Mouse (Mus musculus): ENCODE results near the gene Btbd2.
"Not testable (repeated sequence)": the region's sequence is repeated elsewhere in the genome, so short reads cannot be mapped to it uniquely, and the experiment has no call there.

Gene Btbd2

DNA sequence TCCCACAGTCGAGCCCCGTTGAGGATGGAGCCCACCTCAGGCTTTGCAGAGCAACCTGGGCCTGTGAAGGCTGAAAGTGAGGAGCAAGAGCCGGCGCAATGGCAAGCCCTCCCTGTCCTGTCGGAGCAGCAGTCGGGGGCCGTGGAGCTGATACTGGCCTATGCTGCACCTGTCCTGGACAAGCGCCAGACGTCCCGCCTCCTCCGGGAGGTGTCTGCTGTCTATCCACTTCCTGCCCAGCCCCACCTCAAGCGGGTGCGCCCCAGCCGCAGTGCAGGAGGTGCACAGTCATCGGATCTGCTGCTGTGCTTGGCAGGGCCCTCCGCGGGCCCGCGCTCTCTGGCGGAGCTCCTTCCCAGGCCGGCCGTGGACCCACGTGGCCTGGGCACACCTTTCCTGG lies 50.6 kb downstream of the Btbd2 start:
- DNase-seq (ENCODE audit: low read depth) = no peak

DNA sequence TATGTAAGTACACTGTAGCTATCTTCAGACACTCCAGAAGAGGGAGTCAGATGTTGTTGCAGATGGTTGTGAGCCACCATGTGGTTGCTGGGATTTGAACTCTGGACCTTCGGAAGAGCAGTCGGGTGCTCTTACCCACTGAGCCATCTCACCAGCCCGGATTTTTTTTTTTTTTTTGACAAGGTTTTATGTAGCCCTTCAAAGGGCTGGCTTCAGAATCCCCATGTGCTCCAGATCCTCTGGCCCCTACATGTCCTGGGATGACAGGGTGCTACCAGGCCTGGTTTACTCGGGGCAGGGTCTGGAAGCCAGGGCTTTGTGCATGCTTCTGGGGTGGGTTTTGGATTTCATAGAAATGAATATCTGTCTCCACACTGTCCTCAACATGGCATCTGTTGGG lies 51.1 kb downstream of the Btbd2 start, which contains the start of gene Gm49322:
Gene Gm49322, plus strand, starts transcription at position 301 of the 400 bp plus-strand sequence.
- not testable (repeated sequence) for DNase-seq (ENCODE audit: low read depth)

DNA sequence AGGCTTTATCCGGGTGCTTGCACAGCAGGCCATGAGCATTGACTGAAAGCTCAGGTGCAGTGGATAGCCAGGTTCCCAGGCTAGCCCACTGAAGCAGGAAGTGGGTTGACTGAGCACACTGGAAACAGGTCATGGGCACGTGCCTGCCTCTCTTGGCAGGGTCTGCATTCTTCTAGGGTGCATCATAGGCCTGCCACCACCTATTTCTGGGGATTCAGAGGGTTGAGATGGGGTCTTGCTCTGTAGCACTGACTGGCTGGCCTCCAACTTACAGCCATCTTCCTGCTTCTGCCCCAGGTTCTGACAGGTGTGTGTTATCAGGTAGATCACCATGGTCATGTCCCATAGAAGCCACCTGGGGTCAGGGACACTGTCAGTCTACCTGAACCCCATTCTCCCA lies 51.9 kb downstream of the Btbd2 start:
- no peak for DNase-seq (ENCODE audit: low read depth)

DNA sequence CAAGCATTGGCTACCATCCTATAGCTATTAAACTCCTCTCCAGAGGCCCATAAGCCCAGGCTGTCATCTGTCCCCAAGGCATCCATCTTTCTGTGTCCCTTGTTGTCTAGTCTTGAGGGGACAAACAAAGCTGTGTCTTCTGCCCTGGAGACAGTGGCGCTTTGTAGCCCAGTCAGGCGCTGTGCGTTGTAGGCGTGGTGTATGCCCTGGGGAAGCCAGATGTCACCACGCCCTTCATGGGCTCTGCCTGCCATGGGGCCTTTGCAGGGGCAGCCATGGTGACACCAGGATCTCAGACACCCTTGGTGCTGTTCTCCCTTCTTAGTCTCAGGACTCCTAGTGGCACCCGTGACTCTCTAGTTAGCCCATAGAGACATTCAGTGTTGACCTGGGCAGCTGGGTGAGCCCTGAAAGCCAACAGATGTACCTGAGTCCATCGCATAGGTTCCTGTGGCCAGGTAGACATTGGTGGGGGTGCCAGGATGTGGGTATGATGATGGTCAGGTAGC lies 52.8 kb downstream of the Btbd2 start:
- DNase-seq (ENCODE audit: low read depth) = peak; percentile 80

DNA sequence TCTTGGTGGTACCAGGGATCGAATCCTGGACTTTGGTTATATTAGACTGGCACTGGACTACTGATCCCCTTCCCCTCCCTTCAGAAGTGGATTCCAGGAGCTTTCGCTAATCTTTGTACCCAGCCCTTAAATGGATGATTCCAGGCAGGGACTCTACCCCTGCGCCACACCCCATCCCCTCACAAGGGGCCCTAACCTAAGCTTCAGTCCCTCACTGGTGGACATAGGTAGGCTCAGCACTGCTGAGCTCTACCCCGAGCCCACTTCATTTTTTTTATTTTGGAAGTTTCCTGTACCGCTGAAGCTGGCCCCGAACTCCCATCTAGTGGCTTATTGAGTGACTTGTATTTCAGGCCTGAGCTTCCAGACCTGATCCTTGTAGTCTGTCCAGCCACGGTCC lies 53.5 kb downstream of the Btbd2 start:
- DNase-seq (ENCODE audit: low read depth) = no peak

DNA sequence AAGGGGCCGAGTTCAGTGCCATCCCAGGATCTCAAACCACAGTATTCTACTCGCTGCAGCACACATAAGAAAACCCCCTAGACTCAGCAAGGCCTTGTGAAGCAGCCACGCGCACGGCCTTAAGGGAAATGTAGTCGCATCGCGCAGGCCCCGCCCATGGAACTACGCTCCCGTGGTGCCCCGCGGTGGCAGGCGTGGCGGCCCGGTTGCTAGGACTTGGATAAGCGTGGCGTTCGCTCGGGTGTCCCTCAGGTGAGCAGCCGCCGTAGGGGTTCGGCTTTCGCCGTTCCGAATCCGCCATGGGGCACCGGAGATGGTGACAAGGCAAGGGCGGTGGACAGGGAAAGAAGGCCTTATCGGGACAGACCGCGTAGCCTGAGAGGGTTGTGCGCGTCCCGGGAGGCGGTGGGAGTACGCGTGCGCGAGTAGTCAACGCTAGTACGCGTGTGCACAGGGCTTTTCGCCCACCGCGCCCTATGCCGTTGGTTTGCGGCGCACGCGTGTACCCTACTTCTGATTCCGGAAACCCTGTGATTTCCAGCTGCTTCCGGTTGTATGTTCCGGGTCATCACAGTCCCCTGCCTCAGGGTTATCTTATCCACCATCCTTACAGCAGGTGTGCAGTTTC lies 54.1 kb downstream of the Btbd2 start, which contains the start of the genes Scamp4 and Adat3:
Gene Scamp4, plus strand, starts transcription at position 175 of the 628 bp plus-strand sequence.
Gene Adat3, plus strand, starts transcription at position 183 of the 628 bp plus-strand sequence.
- DNase-seq (ENCODE audit: low read depth) = peak; percentile 93

DNA sequence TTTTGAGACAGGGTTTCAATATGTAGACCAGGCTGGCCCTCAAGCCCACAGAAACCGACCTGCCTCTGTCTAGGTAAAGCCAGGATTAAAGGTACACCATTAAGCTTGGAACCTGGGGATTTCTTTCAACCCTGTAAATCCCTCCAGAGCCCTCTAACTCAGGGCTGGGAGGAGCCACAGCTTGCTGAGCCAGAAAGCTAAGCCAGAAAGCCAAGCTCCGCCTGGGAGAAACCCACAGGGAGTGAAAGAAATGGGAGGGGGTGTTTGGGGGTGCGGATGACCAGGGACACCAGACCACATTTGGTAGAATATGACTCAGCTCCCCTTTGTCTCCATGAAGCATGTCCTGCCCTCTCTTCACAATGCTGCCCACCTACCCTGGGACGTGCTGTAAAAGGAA lies 60.6 kb downstream of the Btbd2 start:
- DNase-seq (ENCODE audit: low read depth) = no peak
